Mouse (Mus musculus): Measurements from ENCODE around the gene Yy1. TPM values are rescaled to one million over a fixed set of nuclear protein-coding genes. Genes with fewer than 3 reads are reported as not detected.

Yy1 gene
- total RNA-seq, 2 experiments from 2014 or later: 24.2 to 24.8 TPM

GRCm38 (mm10) chr12:108765751-108766221 lies 27.0 kb upstream of the Yy1 start:
- intact Hi-C loops (cut with DNase I; ENCODE audit: low total_unique reads): no loop called here
- DNase-seq: peak; percentile 85

- DNase-seq: no peak
- intact Hi-C loops (cut with DNase I; ENCODE audit: low total_unique reads): no loop called here
Observed at GRCm38 (mm10) chr12:108766316-108766715, 26.5 kb upstream of the Yy1 start.

- intact Hi-C loops (cut with DNase I; ENCODE audit: low total_unique reads): no loop called here
Observed at GRCm38 (mm10) chr12:108766866-108767265, 25.9 kb upstream of the Yy1 start.

GRCm38 (mm10) chr12:108768196-108768854 lies 24.4 kb upstream of the Yy1 start:
- no peak for DNase-seq
- intact Hi-C loops (cut with DNase I; ENCODE audit: low total_unique reads): no loop called here

More at GRCm38 (mm10) chr12:108766866-108767265, 25.9 kb upstream of the Yy1 start:
- no peak for DNase-seq

- DNase-seq: no peak
- intact Hi-C loops (cut with DNase I; ENCODE audit: low total_unique reads): no loop called here
Observed at GRCm38 (mm10) chr12:108780108-108780877, 12.5 kb upstream of the Yy1 start.

GRCm38 (mm10) chr12:108785161-108785560 lies 7.6 kb upstream of the Yy1 start:
- intact Hi-C loops (cut with DNase I; ENCODE audit: low total_unique reads): no loop called here
- no peak for DNase-seq

- intact Hi-C loops (cut with DNase I; ENCODE audit: low total_unique reads): no loop called here
- DNase-seq: no peak
Observed at GRCm38 (mm10) chr12:108787329-108787728, 5.4 kb upstream of the Yy1 start.

- intact Hi-C loops (cut with DNase I; ENCODE audit: low total_unique reads): loop anchor here (5.0 kb wide), 1 partner anchor 100 kb away; the partner anchor contains the start of genes Wars and Wdr25
- DNase-seq: peak; percentile 84
Observed at GRCm38 (mm10) chr12:108792152-108792545, 624 bp upstream of the Yy1 start.

- DNase-seq: peak; percentile 41
- intact Hi-C loops (cut with DNase I; ENCODE audit: low total_unique reads): loop anchor here (5.0 kb wide), 1 partner anchor 99 kb away; the partner anchor contains the start of genes Wars and Wdr25
Observed at GRCm38 (mm10) chr12:108793453-108793941, 724 bp downstream of the Yy1 start.

- peak; percentile 86 for DNase-seq
- intact Hi-C loops (cut with DNase I; ENCODE audit: low total_unique reads): loop anchor here (5.0 kb wide), 1 partner anchor 98 kb away; the partner anchor contains the start of genes Wars and Wdr25
Observed at GRCm38 (mm10) chr12:108794078-108794711, 1.4 kb downstream of the Yy1 start.

- no peak for DNase-seq
- intact Hi-C loops (cut with DNase I; ENCODE audit: low total_unique reads): loop anchor here (5.0 kb wide), 1 partner anchor 97 kb away; the partner anchor contains the start of genes Wars and Wdr25
Observed at GRCm38 (mm10) chr12:108794979-108795537, 2.3 kb downstream of the Yy1 start.

- intact Hi-C loops (cut with DNase I; ENCODE audit: low total_unique reads): no loop called here
- no peak for DNase-seq
Observed at GRCm38 (mm10) chr12:108801613-108802012, 8.8 kb downstream of the Yy1 start.

- no peak for DNase-seq
- intact Hi-C loops (cut with DNase I; ENCODE audit: low total_unique reads): no loop called here
Observed at GRCm38 (mm10) chr12:108804388-108804787, 11.6 kb downstream of the Yy1 start.

GRCm38 (mm10) chr12:108808465-108808864 lies 15.7 kb downstream of the Yy1 start:
- intact Hi-C loops (cut with DNase I; ENCODE audit: low total_unique reads): no loop called here
- no peak for DNase-seq

- intact Hi-C loops (cut with DNase I; ENCODE audit: low total_unique reads): loop anchor here (5.0 kb wide), 2 partner anchors 43 to 83 kb away; partner anchors contain the start of genes Wars and Wdr25
- DNase-seq: no peak
Observed at GRCm38 (mm10) chr12:108809771-108810170, 17.0 kb downstream of the Yy1 start.

GRCm38 (mm10) chr12:108810309-108810708 lies 17.5 kb downstream of the Yy1 start:
- DNase-seq: no peak
- intact Hi-C loops (cut with DNase I; ENCODE audit: low total_unique reads): loop anchor here (5.0 kb wide), 2 partner anchors 42 to 82 kb away; partner anchors contain the start of genes Wars and Wdr25

- DNase-seq: no peak
Observed at GRCm38 (mm10) chr12:108811133-108811532, 18.4 kb downstream of the Yy1 start.

GRCm38 (mm10) chr12:108812463-108812862 lies 19.7 kb downstream of the Yy1 start:
- intact Hi-C loops (cut with DNase I; ENCODE audit: low total_unique reads): loop anchor here (5.0 kb wide), 2 partner anchors 40 to 80 kb away; partner anchors contain the start of genes Wars and Wdr25

More at GRCm38 (mm10) chr12:108811133-108811532, 18.4 kb downstream of the Yy1 start:
- intact Hi-C loops (cut with DNase I; ENCODE audit: low total_unique reads): loop anchor here (5.0 kb wide), 2 partner anchors 41 to 81 kb away; partner anchors contain the start of genes Wars and Wdr25

GRCm38 (mm10) chr12:108814470-108814869 lies 21.7 kb downstream of the Yy1 start:
- no peak for DNase-seq
- intact Hi-C loops (cut with DNase I; ENCODE audit: low total_unique reads): loop anchor here (5.0 kb wide), 2 partner anchors 38 to 78 kb away; partner anchors contain the start of genes Wars and Wdr25

More at GRCm38 (mm10) chr12:108812463-108812862, 19.7 kb downstream of the Yy1 start:
- DNase-seq: no peak

Data from gastrocnemius, postnatal 14 days (tissue).